Mouse (Mus musculus) olfactory bulb, adult 2 months (tissue): ENCODE results near the gene Tnfrsf22.

Experiments
- CTCF ChIP-seq: fragments of 200-500 bp; IDR thresholded peaks from 2 replicates; pipeline ENCODE4 v1.5.1; 2012; ENCODE audit warnings: low read depth, mild to moderate bottlenecking, low read length, moderate library complexity; ENCODE audit not compliant: insufficient read depth
- POLR2A ChIP-seq: fragments of 200-500 bp; IDR thresholded peaks from 2 replicates; pipeline ENCODE4 v1.6.1; 2012; ENCODE audit warnings: mild to moderate bottlenecking, low read depth, low read length, moderate library complexity; ENCODE audit not compliant: insufficient read depth

GRCm38 (mm10) chr7:143694550-143694949, 45.1 kb upstream of the Tnfrsf22 start:
- TF ChIP-seq CTCF: no peak
- no peak for TF ChIP-seq POLR2A
